Mouse (Mus musculus): ENCODE measurements around the gene Clcnka.

Clcnka gene

GRCm38 (mm10) chr4:141398545-141398944 is at the start of gene Clcnka:
Clcnka (minus strand) TSS chr4:141398724.
- no peak for DNase-seq (ENCODE audit: low spot score)

GRCm38 (mm10) chr4:141446211-141446610 is 47.7 kb upstream of the Clcnka start:
- DNase-seq (ENCODE audit: low spot score): no peak

DNA sequence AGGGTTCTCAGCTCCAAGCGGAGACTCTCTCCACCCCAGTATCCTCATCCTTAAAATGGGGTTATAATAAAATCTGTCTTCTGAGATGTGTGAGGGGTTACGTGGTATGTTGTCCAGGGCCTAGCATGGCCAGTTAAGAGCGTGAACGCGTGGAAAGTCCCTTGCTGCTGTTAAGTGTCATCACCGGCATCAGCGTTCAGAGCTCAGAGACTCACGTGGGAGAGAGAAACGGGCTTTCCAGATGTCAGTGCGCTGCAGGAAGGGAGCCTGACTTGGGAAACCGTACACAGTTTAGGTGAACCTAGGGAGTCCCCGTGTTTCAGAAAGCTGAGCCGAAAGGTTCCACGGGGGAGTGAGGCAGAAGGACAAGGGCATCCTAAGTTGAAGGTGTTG is 46.8 kb upstream of the Clcnka start:
- no peak for DNase-seq (ENCODE audit: low spot score)

- peak; percentile 82 for DNase-seq (ENCODE audit: low spot score)
Measured at GRCm38 (mm10) chr4:141444451-141445327, 46.2 kb upstream of the Clcnka start, which contains the start of gene Zbtb17. Zbtb17 (plus strand) TSS chr4:141444654.

- no peak for DNase-seq (ENCODE audit: low spot score)
Measured at GRCm38 (mm10) chr4:141443641-141444429, 45.3 kb upstream of the Clcnka start.

DNA sequence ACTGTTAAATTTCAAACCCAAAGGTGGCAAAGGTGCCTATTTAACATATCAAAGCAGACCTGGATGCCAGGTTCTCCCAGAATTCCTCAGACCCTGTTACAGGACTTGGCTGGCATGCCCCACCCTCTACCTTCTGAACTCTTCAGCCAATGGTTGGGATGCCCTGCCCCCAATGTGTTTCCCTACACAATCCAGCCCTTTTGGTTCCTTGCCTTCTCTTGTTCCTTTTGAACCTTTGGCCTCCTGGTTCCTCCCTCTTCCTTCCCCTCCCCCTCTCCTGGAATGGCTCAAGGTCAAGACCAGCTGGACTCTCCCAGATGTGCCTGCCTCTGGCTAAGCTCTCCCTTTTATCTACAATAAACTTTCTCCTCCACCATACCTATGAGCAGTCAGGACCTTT is 42.4 kb upstream of the Clcnka start:
- DNase-seq (ENCODE audit: low spot score): no peak

GRCm38 (mm10) chr4:141439083-141439803 is 40.7 kb upstream of the Clcnka start:
- no peak for DNase-seq (ENCODE audit: low spot score)

GRCm38 (mm10) chr4:141435974-141436373 is 37.5 kb upstream of the Clcnka start, which contains the start of gene Srarp:
Srarp (minus strand) TSS chr4:141436105.
- DNase-seq (ENCODE audit: low spot score): no peak

GRCm38 (mm10) chr4:141433191-141433590 is 34.7 kb upstream of the Clcnka start:
- DNase-seq (ENCODE audit: low spot score): no peak

DNA sequence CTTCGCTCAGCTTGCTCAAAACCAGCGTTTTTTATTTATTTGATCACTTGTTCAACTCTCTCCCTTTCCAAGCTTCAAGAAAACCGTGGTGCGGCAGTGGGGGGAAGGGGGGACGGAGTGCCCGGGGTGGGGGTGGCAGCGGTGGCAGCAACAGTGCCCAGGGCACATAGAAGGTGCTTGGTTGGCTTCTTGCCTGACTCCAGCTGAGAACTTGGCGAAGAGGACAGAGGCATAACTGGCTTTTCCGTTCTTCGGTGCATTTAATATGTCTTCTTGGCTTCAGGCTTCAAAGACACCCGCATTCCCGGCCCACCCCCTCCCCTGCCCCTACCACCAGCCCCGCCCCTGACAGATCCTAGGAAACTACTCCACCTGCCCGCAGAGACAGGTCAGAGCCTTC is 34.1 kb upstream of the Clcnka start:
- DNase-seq (ENCODE audit: low spot score): no peak

DNA sequence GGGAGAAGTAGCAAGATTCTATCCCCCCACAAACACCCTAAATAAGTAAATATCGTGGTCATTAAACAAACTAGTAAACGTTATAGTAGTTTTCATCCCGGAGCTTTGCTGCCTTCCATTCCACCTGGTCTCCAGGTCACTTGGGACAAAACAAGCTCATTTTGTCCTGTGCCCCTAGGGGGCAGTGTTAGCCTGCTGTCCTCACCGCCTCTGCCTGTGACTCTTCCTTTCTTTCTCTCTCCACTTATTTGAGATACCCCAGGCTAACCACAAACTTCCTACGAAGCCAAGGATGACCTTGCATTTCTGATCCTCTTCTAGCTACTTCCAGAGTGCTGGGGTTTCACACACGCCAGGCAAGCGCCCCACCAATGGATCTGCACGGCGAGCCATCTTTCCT is 32.5 kb upstream of the Clcnka start:
- DNase-seq (ENCODE audit: low spot score): peak; percentile 67

- peak; percentile 61 for DNase-seq (ENCODE audit: low spot score)
Measured at GRCm38 (mm10) chr4:141429847-141430246, 31.3 kb upstream of the Clcnka start.

- no peak for DNase-seq (ENCODE audit: low spot score)
Measured at GRCm38 (mm10) chr4:141429381-141429780, 30.9 kb upstream of the Clcnka start.

DNA sequence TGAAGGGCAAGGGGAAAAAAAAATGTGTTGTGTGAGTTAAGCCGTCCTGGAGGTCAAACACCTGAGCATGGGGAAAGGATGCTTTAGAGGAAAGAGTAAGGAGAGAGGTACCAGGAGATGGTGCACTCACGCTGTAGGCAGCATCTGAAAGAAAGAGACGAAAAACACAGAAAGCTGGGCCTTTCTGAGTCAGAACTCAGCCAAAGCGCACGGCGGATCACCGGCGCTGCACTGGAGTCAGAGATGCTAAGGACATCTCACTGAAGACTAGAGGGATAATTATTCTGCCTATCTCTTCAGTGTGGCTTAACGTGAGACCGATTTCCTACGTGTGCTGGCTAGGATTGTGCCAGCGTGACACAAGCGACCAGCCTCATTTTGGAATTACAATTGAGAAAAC is 29.4 kb upstream of the Clcnka start:
- no peak for DNase-seq (ENCODE audit: low spot score)

DNA sequence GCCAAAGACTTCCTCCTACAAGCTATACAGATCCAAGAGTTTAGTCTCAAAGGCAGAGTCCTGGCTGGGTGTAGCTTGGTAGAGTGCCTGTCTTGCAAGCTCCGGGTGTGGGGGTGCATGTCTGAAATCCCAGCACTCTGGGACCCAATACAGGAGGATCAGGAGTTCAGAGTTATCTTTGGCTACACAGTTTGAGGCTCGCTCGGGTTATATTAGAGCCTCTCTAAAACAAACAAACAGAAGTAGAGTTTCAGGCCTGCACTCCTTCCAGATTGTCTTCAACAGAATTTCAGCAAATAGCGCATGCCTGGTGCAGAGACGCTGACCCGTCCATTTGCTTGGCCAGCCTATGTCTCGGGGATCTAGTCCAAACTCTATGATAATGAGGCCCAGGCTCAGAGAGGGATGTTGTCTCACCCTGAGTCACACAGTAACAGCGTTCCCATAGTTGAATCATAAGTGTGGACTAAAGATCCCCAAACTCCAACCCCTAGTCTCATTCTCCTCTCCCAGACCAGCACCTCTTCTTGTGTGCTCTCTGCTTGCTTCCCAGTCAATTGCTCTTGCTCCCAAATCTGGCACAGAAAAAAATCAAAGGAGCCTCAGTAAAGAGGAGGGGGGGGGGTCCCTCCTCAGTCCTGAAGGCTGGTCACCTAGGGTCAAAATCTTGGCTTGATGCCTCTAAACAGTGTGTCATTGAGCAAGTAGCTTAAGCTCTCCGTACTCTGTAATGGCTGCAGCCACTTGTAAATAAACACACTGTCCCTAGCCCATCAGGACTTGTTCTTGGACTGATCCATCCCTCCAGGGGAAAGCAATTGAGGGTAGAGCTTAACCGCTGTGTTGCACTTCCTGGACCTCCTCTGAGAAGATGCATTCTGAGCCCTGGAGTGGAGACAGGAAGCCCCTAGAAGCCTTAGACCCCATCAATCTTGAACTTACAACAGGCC is 28.5 kb upstream of the Clcnka start:
- DNase-seq (ENCODE audit: low spot score): peak; percentile 11

- DNase-seq (ENCODE audit: low spot score): no peak
Measured at GRCm38 (mm10) chr4:141425484-141426479, 27.3 kb upstream of the Clcnka start.

DNA sequence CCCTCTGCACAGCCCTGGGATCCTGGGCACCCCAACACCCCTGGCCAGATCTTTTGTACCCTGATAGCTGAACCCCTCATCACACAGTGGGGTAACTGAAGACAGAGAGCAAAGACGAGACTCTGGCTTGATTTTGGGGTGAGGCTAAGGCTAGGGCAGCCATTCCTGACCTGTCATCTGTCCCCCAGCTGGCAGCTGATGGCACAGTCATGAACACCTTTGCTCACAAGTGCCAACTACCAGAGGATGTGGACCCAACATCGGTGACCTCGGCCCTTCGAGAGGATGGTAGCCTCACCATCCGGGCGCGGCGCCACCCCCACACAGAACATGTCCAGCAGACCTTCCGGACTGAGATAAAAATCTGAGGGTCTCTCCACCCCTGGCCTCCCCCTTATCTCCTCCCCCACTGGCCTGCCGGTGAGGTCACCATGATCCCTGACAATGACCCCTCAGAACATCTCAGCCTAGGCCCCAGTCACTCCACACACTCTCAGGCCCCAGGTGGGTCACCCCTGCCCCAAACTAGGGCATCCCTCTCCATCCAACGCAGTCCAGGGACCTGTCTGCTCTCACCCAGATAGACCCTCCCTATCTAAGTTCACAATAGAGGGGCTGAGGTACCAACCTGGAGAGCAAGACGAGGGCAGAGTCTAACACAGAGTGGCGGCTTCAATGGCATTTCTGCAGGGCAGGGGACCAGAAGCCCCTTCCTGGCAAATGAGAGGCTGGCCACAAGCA is 25.3 kb upstream of the Clcnka start:
- no peak for DNase-seq (ENCODE audit: low spot score)

GRCm38 (mm10) chr4:141423288-141423687 is 24.8 kb upstream of the Clcnka start:
- DNase-seq (ENCODE audit: low spot score): no peak

- no peak for DNase-seq (ENCODE audit: low spot score)
Measured at GRCm38 (mm10) chr4:141422841-141423240, 24.3 kb upstream of the Clcnka start.

Measured in adipocyte (in vitro differentiated cells).